Mouse (Mus musculus) ES-E14 (cell line): ENCODE data around the gene Dnajc7. TPM values are rescaled to one million over a fixed set of nuclear protein-coding genes. Genes with fewer than 3 reads are reported as not detected.

Source experiments
- DNase-seq: peaks from one replicate; pipeline ENCODE4 v3.0.0-alpha.2; 2013; ENCODE audit warnings: low read depth, low spot score
- H3K27ac ChIP-seq: 2 replicates; pipeline ENCODE4 v1.5.1; 2012; ENCODE audit warnings: low read depth, mild to moderate bottlenecking, low read length, moderate library complexity, mixed read lengths; ENCODE audit not compliant: poor library complexity, insufficient read depth, severe bottlenecking
- H3K36me3 ChIP-seq: 2 replicates; pipeline ENCODE4 v1.6.1; 2012; ENCODE audit warnings: mild to moderate bottlenecking, low read length, moderate library complexity, mixed read lengths; ENCODE audit not compliant: control insufficient read depth, poor library complexity, insufficient read depth, severe bottlenecking
- H3K4me1 ChIP-seq, 2 experiments: fragments of 150-350 bp in 1 of 2; sonication (generic) in 1 of 2; 2 replicates each; pipeline ENCODE4 v1.6.1; 2012; ENCODE audit warnings: low read length in 2 of 2, mild to moderate bottlenecking in 1 of 2, mixed read lengths in 1 of 2; ENCODE audit not compliant: control insufficient read depth in 2 of 2, insufficient read depth in 2 of 2, poor library complexity in 1 of 2
- H3K4me3 ChIP-seq, 2 experiments: fragments of 150-350 bp in 1 of 2; sonication (generic) in 1 of 2; 2 replicates each; pipeline ENCODE4 v1.5.1; 2012; ENCODE audit warnings: low read length in 2 of 2, low read depth in 1 of 2, mild to moderate bottlenecking in 1 of 2, mixed read lengths in 1 of 2; ENCODE audit not compliant: insufficient read depth in 1 of 2, poor library complexity in 1 of 2, severe bottlenecking in 1 of 2
- H3K9ac ChIP-seq: 2 replicates; pipeline ENCODE4 v1.6.1; 2012; ENCODE audit warnings: low read depth, mild to moderate bottlenecking, low read length, mixed read lengths; ENCODE audit not compliant: poor library complexity, insufficient read depth, severe bottlenecking
- H3K9me3 ChIP-seq: fragments of 150-350 bp; sonication (generic); 2 replicates; pipeline ENCODE4 v1.6.1; 2012; ENCODE audit warnings: low read depth, mild to moderate bottlenecking, low read length; ENCODE audit not compliant: control insufficient read depth, insufficient read depth
- CHD2 ChIP-seq: IDR thresholded peaks from 2 replicates; pipeline ENCODE4 v1.6.1; 2014; ENCODE audit warnings: mild to moderate bottlenecking, low read depth, low read length, inconsistent platforms
- HCFC1 ChIP-seq: IDR thresholded peaks from 2 replicates; pipeline ENCODE4 v1.6.1; 2012; ENCODE audit warnings: low read length, inconsistent platforms, borderline replicate concordance; ENCODE audit not compliant: insufficient read depth
- MAFK ChIP-seq: IDR thresholded peaks from 2 replicates; pipeline ENCODE4 v1.6.1; 2014; ENCODE audit warnings: mild to moderate bottlenecking, low read depth, low read length, inconsistent platforms; ENCODE audit not compliant: insufficient read depth
- ZC3H11A ChIP-seq: IDR thresholded peaks from 2 replicates; pipeline ENCODE4 v1.6.1; 2012; ENCODE audit warnings: low read depth, mild to moderate bottlenecking, inconsistent platforms, low read length, borderline replicate concordance
- ZNF384 ChIP-seq: IDR thresholded peaks from 2 replicates; pipeline ENCODE4 v1.6.1; 2012; ENCODE audit warnings: low read depth, low read length, inconsistent platforms
- in situ Hi-C, 2 experiments: fragments of 600-800 bp; cut with MboI; formaldehyde crosslinking; loops; one replicate each; pipeline ENCODE4 v1.15.1; 2025; ENCODE audit warnings: low sequenced_read_pairs in 2 of 2, inconsistent platforms in 1 of 2; ENCODE audit not compliant: unreplicated experiment in 2 of 2
- total RNA-seq: library from RNA; depleted of rRNA; stranded (reverse); fragments of 300-350 nt; gene quantifications from 2 replicates; pipeline ENCODE4 v1.2.3, GENCODE M21; 2012

Dnajc7 gene
- total RNA-seq, 1 experiment: 208 TPM

DNA sequence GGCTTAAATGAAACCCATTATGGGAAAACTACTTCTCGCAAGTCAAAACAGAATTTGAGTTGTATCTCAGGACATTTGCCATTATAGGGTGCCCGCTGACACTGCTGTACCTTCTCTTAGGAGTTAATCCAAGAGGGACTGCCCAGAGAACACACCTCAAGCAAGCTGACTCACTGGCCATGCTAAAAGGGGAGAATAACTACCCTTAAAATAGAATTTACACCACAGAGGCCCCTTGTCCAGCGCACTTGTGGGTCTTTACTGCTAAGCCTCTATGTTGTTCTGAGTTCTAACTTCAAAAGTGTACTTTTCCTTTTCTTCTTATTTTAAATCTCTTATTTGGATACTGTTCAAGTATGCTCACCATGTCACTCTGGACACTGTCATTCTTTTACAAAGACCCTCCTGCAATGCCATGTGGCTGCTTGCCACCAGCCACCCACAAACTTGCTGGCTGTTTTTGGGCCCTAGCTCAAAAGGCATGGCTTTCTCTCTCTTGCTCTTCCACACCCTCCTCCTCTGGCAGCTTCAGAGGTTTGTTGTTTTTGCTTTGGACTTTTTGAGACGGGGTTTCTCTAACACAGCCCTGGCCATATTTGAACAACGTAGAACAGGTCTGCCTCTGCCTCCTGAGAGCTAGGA is 10.5 kb downstream of the Dnajc7 start:
- H3K4me3 ChIP-seq: no peak overlapping the region
- peaks cover 8 to 26% of the 10 kb centered on the region in 2 experiments; a peak in 3 of 4 replicates for H3K4me1 ChIP-seq
- in situ Hi-C loops: no loop called here
- H3K27ac ChIP-seq: no peak overlapping the region
- TF ChIP-seq ZC3H11A (no peak), HCFC1 (no peak), MAFK (no peak), CHD2 (no peak), ZNF384 (no peak)
- DNase-seq: no peak
- H3K36me3 ChIP-seq: peaks cover 5% of the 10 kb centered on the region; the same call in 1 of the 2 replicates
- no peak overlapping the region for H3K9ac ChIP-seq
- H3K9me3 ChIP-seq: no peaks in the 10 kb centered on the region

DNA sequence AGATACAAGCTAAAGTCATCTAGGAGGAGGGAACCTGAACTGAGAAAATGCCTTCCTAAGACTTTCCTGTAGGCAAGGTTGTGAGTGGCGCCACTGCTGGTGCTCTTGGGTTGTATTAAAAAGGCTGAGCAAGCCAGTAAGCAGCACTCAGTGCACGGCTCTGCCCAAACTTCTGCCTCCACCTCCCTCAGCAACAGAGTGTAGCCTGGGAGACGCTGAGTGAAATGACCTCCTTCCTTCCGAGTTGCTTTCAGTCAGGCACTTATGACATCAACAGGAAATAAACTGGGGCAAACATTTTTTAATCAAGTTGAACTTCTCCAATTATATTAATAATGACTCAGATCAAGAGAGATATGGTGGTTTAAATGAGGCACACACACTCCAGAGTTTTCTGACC is 11.2 kb downstream of the Dnajc7 start:
- Histone ChIP-seq H3K27ac (no peak overlapping the region), H3K36me3 (peaks cover 6% of the 10 kb centered on the region; the same call in 1 of the 2 replicates), H3K9ac (no peak overlapping the region), H3K4me3 (no peak overlapping the region), H3K9me3 (no peaks in the 10 kb centered on the region), H3K4me1 (peaks cover 10 to 29% of the 10 kb centered on the region in 2 experiments; a peak in 3 of 4 replicates)
- TF ChIP-seq HCFC1: no peak
- TF ChIP-seq CHD2: no peak
- DNase-seq: no peak
- in situ Hi-C loops: no loop called here

DNA sequence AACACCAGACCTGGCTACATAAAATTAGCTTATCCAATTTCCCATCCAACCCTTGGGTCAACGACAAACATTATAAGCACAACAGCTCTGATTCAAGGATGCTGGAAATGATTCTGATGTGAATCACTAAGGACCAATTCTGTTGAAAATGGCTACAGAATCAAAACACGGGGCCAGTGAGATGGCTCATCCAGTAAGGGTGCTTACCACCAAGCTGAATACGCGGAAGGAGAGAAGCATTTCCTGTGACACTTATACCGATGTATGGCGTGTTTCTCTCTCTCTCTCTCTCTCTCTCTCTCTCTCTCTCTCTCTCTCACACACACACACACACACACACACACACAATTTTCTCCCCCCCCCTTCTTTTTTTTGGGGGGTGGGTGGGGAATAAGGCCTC is 12.8 kb downstream of the Dnajc7 start:
- no peak for TF ChIP-seq HCFC1
- no peak for TF ChIP-seq ZC3H11A
- TF ChIP-seq CHD2: no peak
- TF ChIP-seq ZNF384: no peak
- TF ChIP-seq MAFK: no peak
- Histone ChIP-seq H3K9ac (no peak overlapping the region), H3K4me3 (no peak overlapping the region), H3K36me3 (peaks cover 8% of the 10 kb centered on the region; the same call in 1 of the 2 replicates), H3K4me1 (peaks cover 8 to 24% of the 10 kb centered on the region in 2 experiments; a peak in 3 of 4 replicates), H3K9me3 (no peaks in the 10 kb centered on the region), H3K27ac (no peak overlapping the region)
- in situ Hi-C loops: no loop called here
- DNase-seq: no peak

DNA sequence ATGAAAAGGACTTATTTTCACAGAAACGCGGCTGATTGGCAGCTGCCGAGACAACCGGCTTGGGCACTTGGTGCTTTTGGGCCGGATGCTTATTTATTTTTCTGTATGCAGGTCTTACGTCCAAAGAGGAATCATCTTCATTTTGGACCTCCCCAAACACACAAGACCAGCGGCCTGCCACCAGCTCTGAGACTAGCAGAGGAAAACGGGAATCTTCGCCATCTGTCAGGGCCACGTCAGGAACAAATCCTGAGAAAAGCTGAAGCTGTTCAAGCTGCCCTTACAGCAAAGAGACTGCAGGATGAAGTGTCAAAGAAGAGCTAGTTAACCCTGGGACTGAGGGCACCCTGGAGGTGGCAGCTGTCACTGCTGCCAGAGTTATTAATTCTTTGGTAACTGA is 14.5 kb downstream of the Dnajc7 start:
- no peaks in the 10 kb centered on the region for H3K9me3 ChIP-seq
- H3K4me1 ChIP-seq: peaks cover 8 to 19% of the 10 kb centered on the region in 2 experiments; a peak in 3 of 4 replicates
- DNase-seq: no peak
- no peak overlapping the region for H3K27ac ChIP-seq
- TF ChIP-seq CHD2 (no peak), ZC3H11A (no peak), ZNF384 (no peak), HCFC1 (no peak), MAFK (no peak)
- in situ Hi-C loops: no loop called here
- peaks cover 9% of the 10 kb centered on the region for H3K36me3 ChIP-seq
- no peak overlapping the region for H3K9ac ChIP-seq
- no peak overlapping the region for H3K4me3 ChIP-seq
